26 mouse cellular contexts compared by ENCODE assay signal in genomic region chr2:75653150-75653549, GRCm38 (mm10).
"Had no signal": no experiment of that assay in that cellular context is flagged by ENCODE, and none has a peak within 500 bp of the region (broad histone marks: within the 10 kb centered on the region; RNA-seq: fewer than 3 reads in every experiment).

No protein-coding gene starts in this region.

- H3K36me3 ChIP-seq: heart, embryonic 15.5 days; hindbrain, embryonic 12.5 days; kidney, embryonic 15.5 days; limb, embryonic 13.5 days; limb, embryonic 15.5 days; liver, embryonic 13.5 days; liver, embryonic 15.5 days had no signal

- H3K27me3 ChIP-seq: heart, embryonic 13.5 days; heart, embryonic 15.5 days; hindbrain, embryonic 12.5 days; kidney, embryonic 15.5 days; limb, embryonic 13.5 days; limb, embryonic 15.5 days; liver, embryonic 13.5 days; liver, embryonic 15.5 days had no signal

- H3K4me2 ChIP-seq: heart, embryonic 11.5 days; heart, embryonic 13.5 days; heart, embryonic 15.5 days; hindbrain, embryonic 12.5 days; hindbrain, embryonic 14.5 days; kidney, embryonic 15.5 days; limb, embryonic 13.5 days; limb, embryonic 15.5 days; liver, embryonic 13.5 days; liver, embryonic 15.5 days had no signal

- ATAC-seq: hindbrain, embryonic 16.5 days; inflammation-experienced regulatory T-cells, adult 6 months had no signal

- H3K27ac ChIP-seq: hindbrain, embryonic 10.5 days; hindbrain, embryonic 12.5 days; hindbrain, embryonic 14.5 days; kidney, embryonic 15.5 days; kidney, postnatal 0 days; layer of hippocampus, adult 2 months; limb, embryonic 13.5 days; liver, embryonic 13.5 days; liver, embryonic 15.5 days had no signal

- H3K9ac ChIP-seq: heart, embryonic 13.5 days; heart, embryonic 15.5 days; hindbrain, embryonic 12.5 days; hindbrain, embryonic 14.5 days; kidney, embryonic 15.5 days; limb, embryonic 13.5 days; limb, embryonic 15.5 days; liver, embryonic 13.5 days; liver, embryonic 15.5 days had no signal

- H3K9me3 ChIP-seq: heart, embryonic 13.5 days; heart, embryonic 15.5 days; hindbrain, embryonic 10.5 days; hindbrain, embryonic 12.5 days; kidney, embryonic 15.5 days; limb, embryonic 13.5 days; limb, embryonic 15.5 days; liver, embryonic 13.5 days; liver, embryonic 15.5 days had no signal

- DNase-seq: gastrocnemius, postnatal 10 days; gastrocnemius, postnatal 25 days; heart, adult 2 months; heart, postnatal 14 days; heart, postnatal 36 days; kidney, adult 11 months; kidney, adult 2 months; kidney, adult 9 months; kidney, postnatal 14 days; kidney, postnatal 4 days; left cerebral cortex, postnatal 4 days; liver, embryonic 13.5 days had no signal

- H3K4me3 ChIP-seq: heart, adult 2 months; heart, embryonic 13.5 days; heart, embryonic 15.5 days; hindbrain, embryonic 10.5 days; hindbrain, embryonic 12.5 days; kidney, embryonic 15.5 days; layer of hippocampus, adult 2 months; limb, embryonic 13.5 days; limb, embryonic 15.5 days; liver, embryonic 13.5 days; liver, embryonic 15.5 days had no signal
